10 mouse cellular contexts compared by ENCODE assay signal in the genomic region with DNA sequence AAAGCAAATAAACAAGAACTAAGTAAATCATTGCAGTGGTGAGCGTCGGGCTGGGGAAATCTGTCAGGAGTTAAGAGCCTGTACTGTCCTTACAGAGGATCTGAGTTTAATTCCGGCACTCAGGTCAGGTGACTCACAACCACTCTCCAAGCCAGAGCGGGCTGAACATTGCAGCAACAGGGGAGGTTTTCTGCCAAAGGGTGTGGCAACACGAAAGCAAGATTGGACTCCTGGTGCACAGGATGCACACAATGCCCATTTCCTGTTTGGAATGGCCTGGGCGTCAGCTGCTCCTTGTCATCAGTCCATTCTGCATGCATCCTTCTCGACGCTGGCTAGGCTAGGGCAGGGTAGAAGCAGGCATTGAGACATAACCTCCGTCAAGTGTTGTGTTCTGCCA. TPM values are rescaled to one million over a fixed set of nuclear protein-coding genes. Genes with fewer than 3 reads are reported as not detected.
A peak's percentile ranks its signal among the peaks of the same experiment; 100 is the strongest.
DNase-seq lines count a peak whose midpoint lies in the region; ATAC-seq and TF ChIP-seq lines count a peak whose summit lies in the region.
"Had no signal": no experiment of that assay in that cellular context is flagged by ENCODE, and none has a peak within 500 bp of the region (broad histone marks: within the 10 kb centered on the region; RNA-seq: fewer than 3 reads in every experiment).

No protein-coding gene starts in this region.

- no peaks in the 10 kb centered on the region; the same call in 1 of the 2 replicates for H3K27me3 ChIP-seq in intestine, embryonic 16.5 days (replicated peaks; ENCODE audit: control insufficient read depth, insufficient read depth, low read length)
- H3K27me3 ChIP-seq in small intestine, adult 2 months (ENCODE audit: control insufficient read depth, insufficient read depth, low read length): no peaks in the 10 kb centered on the region
- no peaks in the 10 kb centered on the region for H3K27me3 ChIP-seq in forebrain, embryonic 16.5 days (replicated peaks; ENCODE audit: control insufficient read depth, insufficient read depth, low read length)

- no peak overlapping the region for H3K9ac ChIP-seq in intestine, embryonic 16.5 days (ENCODE audit: low read depth, low read length)
- H3K9ac ChIP-seq in forebrain, embryonic 16.5 days (replicated peaks; ENCODE audit: low read depth, low read length): no peak overlapping the region

- no peak overlapping the region for H3K4me2 ChIP-seq in intestine, embryonic 16.5 days (ENCODE audit: low read depth, low read length)
- H3K4me2 ChIP-seq in forebrain, embryonic 16.5 days (ENCODE audit: low read length): no peak overlapping the region

- peak; percentile 26 for DNase-seq in kidney, postnatal 14 days
- no peak for DNase-seq in kidney, postnatal 10 days
- DNase-seq in brain, adult 2 months (ENCODE audit: low read depth, low spot score): peak; percentile 79
- DNase-seq in cerebellum, adult 11 months: no peak
- DNase-seq in ovary, postnatal 36 days (ENCODE audit: low spot score): no peak
- DNase-seq: midbrain, embryonic 14.5 days had no signal

- H3K4me3 ChIP-seq in intestine, embryonic 16.5 days (ENCODE audit: low read length): no peak overlapping the region
- H3K4me3 ChIP-seq in small intestine, adult 2 months (ENCODE audit: low read depth, low read length): no peak overlapping the region
- no peak overlapping the region for H3K4me3 ChIP-seq in forebrain, embryonic 16.5 days (replicated peaks; ENCODE audit: low read length)

- no peaks in the 10 kb centered on the region for H3K9me3 ChIP-seq in intestine, embryonic 16.5 days (ENCODE audit: control insufficient read depth, low read length)
- no peaks in the 10 kb centered on the region for H3K9me3 ChIP-seq in forebrain, embryonic 16.5 days (ENCODE audit: control insufficient read depth, low read length)

- H3K36me3 ChIP-seq in intestine, embryonic 16.5 days (ENCODE audit: control insufficient read depth, insufficient read depth, low read length): no peaks in the 10 kb centered on the region
- H3K36me3 ChIP-seq in small intestine, adult 2 months (ENCODE audit: control insufficient read depth, insufficient read depth, low read length): no peaks in the 10 kb centered on the region
- H3K36me3 ChIP-seq in forebrain, embryonic 16.5 days (ENCODE audit: control insufficient read depth, insufficient read depth): no peaks in the 10 kb centered on the region

- 48% methylated on average over 9 of the region's 9 CpGs for WGBS in intestine, embryonic 16.5 days
- WGBS in small intestine, adult 2 months: 16% methylated on average over 9 of the region's 9 CpGs
- 82% methylated on average over 9 of the region's 9 CpGs for WGBS in forebrain, embryonic 16.5 days

- no peak for TF ChIP-seq CTCF in small intestine, adult 2 months (IDR thresholded peaks at IDR 0.05; ENCODE audit: extremely low read depth, insufficient read length, insufficient replicate concordance, low read depth, low read length)

- ATAC-seq in intestine, embryonic 16.5 days: peak; percentile 78
- no peak for ATAC-seq in forebrain, embryonic 16.5 days
- ATAC-seq: inflammation-experienced regulatory T-cells, adult 6 months had no signal

- no peak overlapping the region for H3K27ac ChIP-seq in intestine, embryonic 16.5 days (ENCODE audit: low read length)
- peak overlapping the region; percentile 26 for H3K27ac ChIP-seq in small intestine, adult 2 months (ENCODE audit: insufficient read depth, low read depth, low read length)
- H3K27ac ChIP-seq in forebrain, embryonic 16.5 days (ENCODE audit: low read length): no peak overlapping the region

- TF ChIP-seq POLR2A in small intestine, adult 2 months (IDR thresholded peaks at IDR 0.05; ENCODE audit: low read depth, low read length): no peak

- peaks cover 25% of the 10 kb centered on the region for H3K4me1 ChIP-seq in intestine, embryonic 16.5 days (ENCODE audit: control insufficient read depth, insufficient read depth, low read length)
- H3K4me1 ChIP-seq in small intestine, adult 2 months (ENCODE audit: control insufficient read depth, insufficient read depth, insufficient read length, low read length): peaks cover 13% of the 10 kb centered on the region; the same call in 1 of the 2 replicates
- H3K4me1 ChIP-seq in forebrain, embryonic 16.5 days (replicated peaks; ENCODE audit: control insufficient read depth, insufficient read depth, low read length): peaks cover 32% of the 10 kb centered on the region

RNA-seq across cellular contexts. Expression of gene Nat9, which starts 31.6 kb away (rescaled TPM):
- 24.9 and 26.5 TPM in 2 replicates for polyA plus RNA-seq in intestine, embryonic 16.5 days (2015; fragmentation: Nextera tagmentation; extraction: Ambion mirVana)
- 22.7 and 35.6 TPM in 2 replicates for polyA plus RNA-seq in small intestine, adult 2 months (2012; rRNA removed)
- polyA plus RNA-seq in forebrain, embryonic 16.5 days (2015; fragmentation: Nextera tagmentation; extraction: Ambion mirVana): 20.6 and 24.2 TPM in 2 replicates

RNA-seq across cellular contexts. Expression of gene Tmem104, which starts 32.0 kb away (rescaled TPM):
- 11.6 and 13.2 TPM in 2 replicates for polyA plus RNA-seq in intestine, embryonic 16.5 days (2015; fragmentation: Nextera tagmentation; extraction: Ambion mirVana)
- 10.0 and 21.0 TPM in 2 replicates for polyA plus RNA-seq in small intestine, adult 2 months (2012; rRNA removed)
- 11.0 and 11.2 TPM in 2 replicates for polyA plus RNA-seq in forebrain, embryonic 16.5 days (2015; fragmentation: Nextera tagmentation; extraction: Ambion mirVana)

RNA-seq across cellular contexts. Expression of gene Grin2c, which starts 47.8 kb away (rescaled TPM):
- polyA plus RNA-seq in intestine, embryonic 16.5 days (2015; fragmentation: Nextera tagmentation; extraction: Ambion mirVana): 0.06 TPM in 1 of 2 replicates, not detected in the other
- 0.10 and 0.33 TPM in 2 replicates for polyA plus RNA-seq in small intestine, adult 2 months (2012; rRNA removed)
- polyA plus RNA-seq in forebrain, embryonic 16.5 days (2015; fragmentation: Nextera tagmentation; extraction: Ambion mirVana): 0.29 and 0.37 TPM in 2 replicates
- polyA plus RNA-seq: inflammation-experienced regulatory T-cells, adult 6 months had no signal

RNA-seq across cellular contexts. Expression of gene Slc9a3r1, which starts 56.1 kb away (rescaled TPM):
- 380 and 424 TPM in 2 replicates for polyA plus RNA-seq in intestine, embryonic 16.5 days (2015; fragmentation: Nextera tagmentation; extraction: Ambion mirVana)
- 314 and 949 TPM in 2 replicates for polyA plus RNA-seq in small intestine, adult 2 months (2012; rRNA removed)
- polyA plus RNA-seq in forebrain, embryonic 16.5 days (2015; fragmentation: Nextera tagmentation; extraction: Ambion mirVana): 49.9 and 57.3 TPM in 2 replicates

RNA-seq across cellular contexts. Expression of gene Fdxr, which starts 57.6 kb away (rescaled TPM):
- 21.7 and 22.9 TPM in 2 replicates for polyA plus RNA-seq in intestine, embryonic 16.5 days (2015; fragmentation: Nextera tagmentation; extraction: Ambion mirVana)
- 7.8 and 12.2 TPM in 2 replicates for polyA plus RNA-seq in small intestine, adult 2 months (2012; rRNA removed)
- 23.2 and 26.9 TPM in 2 replicates for polyA plus RNA-seq in forebrain, embryonic 16.5 days (2015; fragmentation: Nextera tagmentation; extraction: Ambion mirVana)

Comparison
In these comparisons a context has a peak if more than half of its experiments do, and no peak if none do; other contexts are left out.
1. DNase-seq: peak in kidney, postnatal 14 days (single experiment) and brain, adult 2 months (single experiment); none in kidney, postnatal 10 days (single experiment), cerebellum, adult 11 months (single experiment) and ovary, postnatal 36 days (single experiment).